Mouse (Mus musculus): ENCODE measurements around the gene Map2k5.

Gene Map2k5

GRCm38 (mm10) chr9:63146856-63147274, 230.8 kb downstream of the Map2k5 start:
- in situ Hi-C loops (cut with MboI, MseI) = no loop called here

GRCm38 (mm10) chr9:63146126-63146855, 231.4 kb downstream of the Map2k5 start:
- in situ Hi-C loops (cut with MboI, MseI) = no loop called here

GRCm38 (mm10) chr9:63145249-63146125, 232.2 kb downstream of the Map2k5 start:
- in situ Hi-C loops (cut with MboI, MseI) = no loop called here

GRCm38 (mm10) chr9:63144502-63145248, 233.0 kb downstream of the Map2k5 start:
- in situ Hi-C loops (cut with MboI, MseI) = no loop called here

- in situ Hi-C loops (cut with MboI, MseI) = no loop called here
Observed at GRCm38 (mm10) chr9:63143641-63144501, 233.8 kb downstream of the Map2k5 start.

GRCm38 (mm10) chr9:63143227-63143626, 234.5 kb downstream of the Map2k5 start:
- in situ Hi-C loops (cut with MboI, MseI) = no loop called here

- in situ Hi-C loops (cut with MboI, MseI) = no loop called here
Observed at GRCm38 (mm10) chr9:63142335-63143036, 235.2 kb downstream of the Map2k5 start.

GRCm38 (mm10) chr9:63141641-63142334, 235.9 kb downstream of the Map2k5 start:
- in situ Hi-C loops (cut with MboI, MseI) = no loop called here

- in situ Hi-C loops (cut with MboI, MseI) = no loop called here
Observed at GRCm38 (mm10) chr9:63140211-63140610, 237.5 kb downstream of the Map2k5 start.

GRCm38 (mm10) chr9:63139661-63140060, 238.0 kb downstream of the Map2k5 start:
- in situ Hi-C loops (cut with MboI, MseI) = loop anchor here (5.0 to 10.0 kb wide), 3 partner anchors 155 to 323 kb away; partner anchors contain the start of gene Pias1

GRCm38 (mm10) chr9:63138481-63138967, 239.2 kb downstream of the Map2k5 start:
- in situ Hi-C loops (cut with MboI, MseI) = loop anchor here (5.0 to 10.0 kb wide), 3 partner anchors 154 to 324 kb away; partner anchors contain the start of gene Pias1

- in situ Hi-C loops (cut with MboI, MseI) = loop anchor here (5.0 to 10.0 kb wide), 3 partner anchors 153 to 325 kb away; partner anchors contain the start of gene Pias1
Observed at GRCm38 (mm10) chr9:63137615-63137915, 240.1 kb downstream of the Map2k5 start.

- in situ Hi-C loops (cut with MboI, MseI) = loop anchor here (5.0 to 10.0 kb wide), 3 partner anchors 152 to 325 kb away; partner anchors contain the start of gene Pias1
Observed at GRCm38 (mm10) chr9:63136756-63137614, 240.7 kb downstream of the Map2k5 start.

- in situ Hi-C loops (cut with MboI, MseI) = loop anchor here (5.0 to 10.0 kb wide), 3 partner anchors 151 to 326 kb away; partner anchors contain the start of gene Pias1
Observed at GRCm38 (mm10) chr9:63136241-63136640, 241.5 kb downstream of the Map2k5 start.

GRCm38 (mm10) chr9:63135801-63136200, 241.9 kb downstream of the Map2k5 start:
- in situ Hi-C loops (cut with MboI, MseI) = loop anchor here (5.0 to 10.0 kb wide), 3 partner anchors 151 to 326 kb away; partner anchors contain the start of gene Pias1

- in situ Hi-C loops (cut with MboI, MseI) = loop anchor here (5.0 to 10.0 kb wide), 3 partner anchors 151 to 327 kb away; partner anchors contain the start of gene Pias1
Observed at GRCm38 (mm10) chr9:63135356-63135755, 242.3 kb downstream of the Map2k5 start.

- in situ Hi-C loops (cut with MboI, MseI) = loop anchor here (5.0 to 10.0 kb wide), 2 partner anchors 149 to 291 kb away; partner anchors contain the start of gene Pias1
Observed at GRCm38 (mm10) chr9:63133659-63134058, 244.0 kb downstream of the Map2k5 start.
